Mouse (Mus musculus) embryonic facial prominence, embryonic 11.5 days (tissue): ENCODE data around the gene Fbxl7. TPM values are rescaled to one million over a fixed set of nuclear protein-coding genes. Genes with fewer than 3 reads are reported as not detected.

Experiments
- ATAC-seq: fragments of 200-750 bp; cut with Nextera tagmentation; replicated peaks from 2 replicates; pipeline ENCODE4 v1.8.0; 2017; ENCODE audit warnings: low read depth; ENCODE audit not compliant: insufficient number of reproducible peaks, low FRiP score, low TSS enrichment
- DNase-seq: peaks from one replicate; pipeline ENCODE4 v3.0.0-alpha.2; 2015; ENCODE audit warnings: low spot score
- H3K27ac ChIP-seq: fragments of 300-500 bp; sonication (generic); replicated peaks from 2 replicates; pipeline ENCODE4 v1.5.1; 2014; ENCODE audit warnings: mild to moderate bottlenecking, low read depth, low read length, control low read depth
- H3K27me3 ChIP-seq: fragments of 300-500 bp; sonication (generic); 2 replicates; pipeline ENCODE4 v1.6.1; 2014; ENCODE audit warnings: mild to moderate bottlenecking, low read length, moderate library complexity, mixed read lengths; ENCODE audit not compliant: control insufficient read depth, insufficient read depth
- H3K36me3 ChIP-seq: fragments of 300-500 bp; sonication (generic); replicated peaks from 2 replicates; pipeline ENCODE4 v1.6.1; 2014; ENCODE audit warnings: low read depth, mild to moderate bottlenecking, low read length, moderate library complexity, mixed read lengths; ENCODE audit not compliant: control insufficient read depth, insufficient read depth
- H3K4me1 ChIP-seq: fragments of 300-500 bp; sonication (generic); 2 replicates; pipeline ENCODE4 v1.6.1; 2014; ENCODE audit warnings: low read length, mixed read lengths; ENCODE audit not compliant: control insufficient read depth, insufficient read depth
- H3K4me2 ChIP-seq: fragments of 300-500 bp; sonication (generic); 2 replicates; pipeline ENCODE4 v1.6.1; 2014; ENCODE audit warnings: low read depth, mild to moderate bottlenecking, control low read depth, low read length, moderate library complexity
- H3K4me3 ChIP-seq: fragments of 300-500 bp; sonication (generic); 2 replicates; pipeline ENCODE4 v1.5.1; 2014; ENCODE audit warnings: low read depth, low read length, control low read depth
- H3K9ac ChIP-seq: fragments of 300-500 bp; sonication (generic); replicated peaks from 2 replicates; pipeline ENCODE4 v1.6.1; 2014; ENCODE audit warnings: mild to moderate bottlenecking, control low read depth, low read length
- H3K9me3 ChIP-seq: fragments of 300-500 bp; sonication (generic); replicated peaks from 2 replicates; pipeline ENCODE4 v1.6.1; 2016; ENCODE audit warnings: mild to moderate bottlenecking, low read length, inconsistent platforms, mixed read lengths; ENCODE audit not compliant: control insufficient read depth
- WGBS: fragments of 180-500 bp; shearing (Covaris S2); extraction: QIAGEN DNeasy Blood & Tissue Kit; methylation state at CpG from one replicate; pipeline ENCODE4 v1.1.7; 2014; 5-methylcytosine and 5-hydroxymethylcytosine counted together
- polyA plus RNA-seq: library from polyadenylated mRNA; unstranded; fragments of >200 nt; fragmentation: Nextera tagmentation; extraction: Ambion mirVana; gene quantifications from 2 replicates; pipeline ENCODE4 v1.2.1, GENCODE M21; 2014

Gene Fbxl7
- polyA plus RNA-seq, 1 experiment from 2014 or later: 16.0 TPM

DNA sequence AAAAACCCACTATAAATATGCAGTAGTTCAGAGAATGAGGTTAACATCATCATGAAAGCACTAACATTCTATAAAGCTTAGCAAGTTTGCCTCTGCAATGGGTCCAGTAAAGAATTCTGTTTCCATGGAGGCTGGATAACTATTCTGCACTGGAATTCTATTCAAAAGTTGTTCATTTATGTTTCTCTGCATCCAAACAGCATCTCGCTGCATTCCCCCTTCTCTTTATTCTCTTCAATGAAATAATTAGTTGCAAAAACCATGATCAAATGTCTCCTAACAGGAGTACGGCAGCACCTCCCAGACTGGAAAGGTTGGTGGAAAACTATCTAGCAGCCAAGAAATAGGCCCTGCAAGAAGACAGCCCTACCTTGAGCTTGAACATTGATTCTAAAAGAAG lies 267.2 kb downstream of the Fbxl7 start:
- no peak overlapping the region for H3K9ac ChIP-seq
- H3K9me3 ChIP-seq: no peaks in the 10 kb centered on the region
- 74% methylated on average over 2 of the region's 2 CpGs for WGBS
- no peak for DNase-seq
- no peaks in the 10 kb centered on the region for H3K36me3 ChIP-seq
- H3K27me3 ChIP-seq: no peaks in the 10 kb centered on the region
- H3K27ac ChIP-seq: no peak overlapping the region
- no peak for ATAC-seq
- H3K4me3 ChIP-seq: no peak overlapping the region
- no peak overlapping the region for H3K4me2 ChIP-seq
- no peaks in the 10 kb centered on the region for H3K4me1 ChIP-seq

- Histone ChIP-seq H3K27me3 (no peaks in the 10 kb centered on the region), H3K27ac (no peak overlapping the region), H3K9ac (no peak overlapping the region), H3K4me1 (no peaks in the 10 kb centered on the region), H3K4me2 (no peak overlapping the region), H3K4me3 (no peak overlapping the region), H3K9me3 (no peaks in the 10 kb centered on the region), H3K36me3 (no peaks in the 10 kb centered on the region)
- no peak for ATAC-seq
- DNase-seq: no peak
- 95% methylated on average over 17 of the region's 17 CpGs for WGBS
Measured at GRCm38 (mm10) chr15:26623242-26623641, 272.1 kb downstream of the Fbxl7 start.

DNA sequence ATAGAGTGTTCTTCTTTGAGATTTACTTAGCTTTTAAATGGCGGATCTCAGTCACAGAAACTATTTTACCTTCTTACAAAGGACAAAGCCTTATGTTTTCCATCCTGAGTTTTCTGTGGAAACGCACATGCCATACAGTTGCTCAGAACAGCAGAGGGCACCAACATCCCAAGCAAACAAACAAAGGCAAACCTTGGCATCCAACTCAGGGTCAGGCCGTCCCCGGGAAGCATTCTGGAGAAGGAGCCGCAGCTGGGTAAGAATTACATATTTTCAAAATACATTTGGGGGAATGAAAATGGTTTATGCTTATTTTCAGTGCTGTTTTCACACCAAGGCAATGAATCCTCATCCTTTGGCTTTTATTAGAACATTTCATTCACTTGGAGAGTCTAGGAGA lies 275.1 kb downstream of the Fbxl7 start:
- DNase-seq (peak; percentile 71), ATAC-seq (no peak)
- no peaks in the 10 kb centered on the region for H3K27me3 ChIP-seq
- H3K4me3 ChIP-seq: no peak overlapping the region
- H3K36me3 ChIP-seq: no peaks in the 10 kb centered on the region
- no peak overlapping the region for H3K4me2 ChIP-seq
- no peaks in the 10 kb centered on the region for H3K4me1 ChIP-seq
- H3K27ac ChIP-seq: no peak overlapping the region
- H3K9ac ChIP-seq: no peak overlapping the region
- WGBS: 36% methylated on average over 5 of the region's 5 CpGs
- H3K9me3 ChIP-seq: no peaks in the 10 kb centered on the region

DNA sequence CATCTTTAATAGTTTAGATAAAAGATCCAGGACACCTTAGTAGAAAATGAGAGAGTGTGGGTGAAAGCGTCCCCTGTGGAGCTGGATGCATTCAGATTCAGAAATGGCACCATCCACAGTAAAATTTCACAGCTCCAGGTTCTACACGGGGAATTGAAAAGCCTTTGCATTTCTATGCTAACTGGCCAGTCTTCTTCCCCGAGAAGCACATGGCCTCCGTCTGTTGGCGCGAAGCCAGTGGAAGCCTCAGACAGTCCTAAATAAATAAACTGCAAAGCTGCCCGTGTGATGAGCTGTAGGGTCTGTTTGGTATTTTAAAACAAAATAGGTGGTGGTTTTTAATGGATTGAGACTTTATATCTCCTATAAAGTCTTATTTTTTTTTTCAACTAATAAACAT lies 276.2 kb downstream of the Fbxl7 start:
- DNase-seq (peak; percentile 45), ATAC-seq (no peak)
- Histone ChIP-seq H3K9me3 (no peaks in the 10 kb centered on the region), H3K27me3 (no peaks in the 10 kb centered on the region), H3K4me2 (no peak overlapping the region), H3K4me1 (no peaks in the 10 kb centered on the region), H3K27ac (no peak overlapping the region), H3K4me3 (no peak overlapping the region), H3K36me3 (no peaks in the 10 kb centered on the region), H3K9ac (no peak overlapping the region)
- 62% methylated on average over 7 of the region's 7 CpGs for WGBS

GRCm38 (mm10) chr15:26596239-26596638 lies 299.1 kb downstream of the Fbxl7 start:
- ATAC-seq (no peak), DNase-seq (no peak)
- Histone ChIP-seq H3K27ac (no peak overlapping the region), H3K9ac (no peak overlapping the region), H3K9me3 (no peaks in the 10 kb centered on the region), H3K4me1 (no peaks in the 10 kb centered on the region), H3K36me3 (no peaks in the 10 kb centered on the region), H3K4me3 (no peak overlapping the region), H3K27me3 (no peaks in the 10 kb centered on the region), H3K4me2 (no peak overlapping the region)
- WGBS: 89% methylated on average over 3 of the region's 3 CpGs

DNA sequence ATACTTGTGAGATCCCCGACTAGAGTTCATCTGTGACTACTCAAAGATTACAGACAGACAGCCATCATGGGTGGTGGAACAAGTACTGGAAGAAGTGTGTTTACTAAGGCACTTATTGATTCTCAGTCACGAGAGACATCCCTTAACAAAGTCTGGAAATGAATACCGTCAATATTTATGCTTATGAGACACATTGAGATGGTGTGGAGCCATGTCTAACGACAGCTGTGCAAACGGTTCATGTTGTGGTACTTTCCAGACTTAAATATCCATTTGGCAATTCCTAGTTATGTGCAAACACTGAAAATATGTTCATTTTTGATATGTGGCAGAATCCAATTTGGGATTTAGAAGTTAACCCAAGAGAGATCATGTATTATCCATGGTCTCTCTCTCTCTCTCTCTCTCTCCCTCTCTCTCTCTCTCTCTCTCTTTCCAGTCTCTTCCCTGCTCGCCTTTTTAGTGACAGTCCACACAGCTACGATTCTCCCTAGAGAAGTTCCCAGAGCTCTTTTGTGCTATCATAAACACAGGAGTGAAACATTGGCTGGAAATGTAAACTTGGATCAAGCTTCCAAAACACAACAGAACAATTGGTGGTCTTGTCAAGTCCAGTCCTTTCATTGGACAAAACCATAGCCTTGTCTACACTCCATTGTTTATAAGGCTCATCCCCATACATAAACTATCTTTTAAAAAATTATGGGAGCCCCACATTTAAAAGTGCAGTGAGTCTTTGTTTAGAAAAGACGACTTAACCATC lies 315.3 kb downstream of the Fbxl7 start:
- H3K4me2 ChIP-seq: no peak overlapping the region
- H3K9me3 ChIP-seq: no peaks in the 10 kb centered on the region
- H3K36me3 ChIP-seq: no peaks in the 10 kb centered on the region
- no peak overlapping the region for H3K9ac ChIP-seq
- H3K4me3 ChIP-seq: no peak overlapping the region
- H3K27me3 ChIP-seq: no peaks in the 10 kb centered on the region
- 76% methylated on average over 8 of the region's 8 CpGs for WGBS
- DNase-seq (no peak), ATAC-seq (no peak)
- no peaks in the 10 kb centered on the region for H3K4me1 ChIP-seq
- H3K27ac ChIP-seq: no peak overlapping the region

- no peak overlapping the region for H3K4me2 ChIP-seq
- no peaks in the 10 kb centered on the region for H3K36me3 ChIP-seq
- no peaks in the 10 kb centered on the region for H3K4me1 ChIP-seq
- H3K9ac ChIP-seq: no peak overlapping the region
- H3K27ac ChIP-seq: no peak overlapping the region
- H3K4me3 ChIP-seq: no peak overlapping the region
- H3K27me3 ChIP-seq: no peaks in the 10 kb centered on the region
- 86% methylated on average over 1 of the region's 1 CpGs for WGBS
- no peaks in the 10 kb centered on the region for H3K9me3 ChIP-seq
- DNase-seq (no peak), ATAC-seq (no peak)
Measured at GRCm38 (mm10) chr15:26578500-26578899, 316.9 kb downstream of the Fbxl7 start.

GRCm38 (mm10) chr15:26566076-26566475 lies 329.3 kb downstream of the Fbxl7 start:
- no peak for ATAC-seq
- no peaks in the 10 kb centered on the region for H3K4me1 ChIP-seq
- WGBS: 88% methylated on average over 2 of the region's 2 CpGs
- H3K4me3 ChIP-seq: no peak overlapping the region
- H3K9ac ChIP-seq: no peak overlapping the region
- DNase-seq: no peak
- no peak overlapping the region for H3K4me2 ChIP-seq
- no peaks in the 10 kb centered on the region for H3K27me3 ChIP-seq
- H3K27ac ChIP-seq: no peak overlapping the region
- H3K36me3 ChIP-seq: no peaks in the 10 kb centered on the region
- no peaks in the 10 kb centered on the region for H3K9me3 ChIP-seq
